Mouse (Mus musculus): ENCODE measurements around the gene Kif1a.

The Kif1a gene

DNA sequence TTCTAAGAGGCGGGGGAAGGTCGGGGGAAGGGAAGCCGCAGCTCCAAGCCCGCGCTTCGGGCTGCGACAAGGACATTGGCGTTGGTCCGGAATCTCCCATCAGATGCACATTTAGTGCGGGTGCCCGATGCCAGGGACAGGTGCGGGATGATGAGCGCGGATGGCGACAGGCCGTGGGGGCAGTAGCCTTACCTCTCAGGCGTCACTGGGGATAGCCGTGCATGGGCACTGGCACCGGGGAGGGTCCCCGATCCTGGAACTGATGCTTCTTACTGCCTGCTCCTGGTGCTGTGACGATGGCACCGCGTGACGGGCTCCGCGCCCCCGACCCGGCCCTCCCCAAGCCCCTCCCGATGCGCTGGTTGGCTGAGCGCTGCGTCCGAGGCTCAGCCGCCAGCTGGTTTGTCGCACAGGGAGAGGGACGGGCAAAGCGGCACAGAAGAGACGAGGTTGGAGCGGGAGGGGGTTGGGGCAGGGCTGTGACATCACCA, at the start of gene Kif1a:
TSS of gene Kif1a (minus strand) at position 381 of the 491 bp plus-strand sequence.
- DNase-seq = no peak

GRCm38 (mm10) chr1:93150907-93151661, 49.3 kb upstream of the Kif1a start:
- peak; percentile 52 for DNase-seq

- DNase-seq = no peak
Observed at GRCm38 (mm10) chr1:93144176-93144575, 42.4 kb upstream of the Kif1a start.

- no peak for DNase-seq
Observed at GRCm38 (mm10) chr1:93142871-93143270, 41.1 kb upstream of the Kif1a start.

- no peak for DNase-seq
Observed at GRCm38 (mm10) chr1:93139713-93140112, 38.0 kb upstream of the Kif1a start.

DNA sequence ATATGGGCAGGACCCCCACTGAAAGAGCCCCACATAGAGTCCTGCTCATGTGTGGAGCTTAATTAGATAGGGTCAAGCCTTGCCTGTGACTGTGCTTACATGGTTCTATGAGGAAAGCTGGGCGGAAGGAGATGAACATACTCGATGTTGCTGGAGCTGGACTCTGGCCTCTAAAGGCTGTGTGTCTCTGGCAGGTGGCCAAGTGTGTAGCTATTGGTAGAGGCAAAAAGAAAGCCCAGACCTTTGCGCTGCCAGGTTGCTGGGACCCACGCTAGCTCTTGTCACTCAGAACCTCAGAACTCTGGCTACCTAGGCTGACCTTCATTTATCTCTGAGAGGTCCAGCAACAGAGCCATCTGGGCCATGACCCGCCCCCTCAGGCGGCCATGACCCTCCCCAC, 36.8 kb upstream of the Kif1a start:
- DNase-seq = no peak

- DNase-seq = no peak
Observed at GRCm38 (mm10) chr1:93135036-93135526, 33.3 kb upstream of the Kif1a start, which contains the start of gene Agxt. TSS of gene Agxt (plus strand) at chr1:93135240.

- DNase-seq = peak; percentile 72
Observed at GRCm38 (mm10) chr1:93132676-93133075, 30.9 kb upstream of the Kif1a start.

DNA sequence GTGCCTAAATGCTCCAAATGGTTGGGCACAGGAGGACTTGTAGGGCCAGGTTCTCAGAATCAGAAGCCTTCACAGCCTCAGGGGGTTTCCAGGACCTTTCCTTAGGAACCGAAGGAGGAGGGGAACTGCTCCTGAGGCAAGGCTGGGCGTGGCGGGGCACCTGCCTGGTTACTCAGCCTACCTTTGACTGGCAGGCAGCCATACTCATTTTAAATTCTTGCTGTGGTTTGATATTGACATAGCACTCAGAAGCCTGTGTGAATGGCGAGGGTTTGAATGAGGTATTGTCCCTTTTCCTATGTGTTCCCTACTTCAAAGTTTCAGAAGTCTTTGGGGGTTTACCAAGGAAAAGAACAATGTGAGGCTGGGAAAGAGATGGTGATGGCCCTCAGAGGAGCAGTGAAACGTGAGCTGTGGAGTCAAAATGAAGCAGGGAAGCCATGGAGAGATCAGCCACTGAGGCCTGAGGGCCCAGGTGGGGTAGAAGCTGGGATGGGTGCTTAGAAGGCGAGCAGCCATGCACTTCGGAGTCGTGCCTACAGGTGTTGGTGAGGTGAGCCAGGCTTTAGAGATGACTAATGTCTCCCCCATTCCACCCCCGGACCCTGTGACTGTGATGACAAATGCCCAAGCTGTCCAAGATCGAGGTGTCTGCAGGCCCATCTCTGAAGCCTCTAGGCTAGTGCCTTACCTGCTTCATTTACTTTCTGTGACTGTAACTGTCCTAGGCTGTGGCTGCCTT, 28.7 kb upstream of the Kif1a start:
- peak; percentile 90 for DNase-seq

- peak; percentile 80 for DNase-seq
Observed at GRCm38 (mm10) chr1:93128710-93129349, 27.1 kb upstream of the Kif1a start.

GRCm38 (mm10) chr1:93128209-93128608, 26.5 kb upstream of the Kif1a start:
- DNase-seq = no peak

DNA sequence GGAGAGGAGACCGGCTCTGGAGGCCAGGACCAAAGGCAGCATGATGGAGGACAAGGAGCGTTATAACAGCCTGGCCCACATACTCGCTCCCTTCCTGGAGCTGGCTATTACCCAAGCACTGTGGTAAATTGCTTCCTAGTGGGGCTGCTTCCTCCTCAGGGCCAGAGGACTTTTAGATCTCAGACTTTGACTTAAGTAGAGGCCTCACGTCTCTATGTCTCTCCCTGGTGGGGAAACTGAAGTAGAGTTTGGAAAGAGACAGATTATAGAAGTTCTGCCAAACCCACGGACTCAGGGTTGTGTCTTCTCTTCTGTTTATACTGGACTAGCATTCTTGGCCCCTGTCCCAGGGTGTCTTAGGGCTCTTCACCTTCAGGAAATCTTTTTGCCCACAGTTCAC, 23.5 kb upstream of the Kif1a start:
- DNase-seq = peak; percentile 39

DNA sequence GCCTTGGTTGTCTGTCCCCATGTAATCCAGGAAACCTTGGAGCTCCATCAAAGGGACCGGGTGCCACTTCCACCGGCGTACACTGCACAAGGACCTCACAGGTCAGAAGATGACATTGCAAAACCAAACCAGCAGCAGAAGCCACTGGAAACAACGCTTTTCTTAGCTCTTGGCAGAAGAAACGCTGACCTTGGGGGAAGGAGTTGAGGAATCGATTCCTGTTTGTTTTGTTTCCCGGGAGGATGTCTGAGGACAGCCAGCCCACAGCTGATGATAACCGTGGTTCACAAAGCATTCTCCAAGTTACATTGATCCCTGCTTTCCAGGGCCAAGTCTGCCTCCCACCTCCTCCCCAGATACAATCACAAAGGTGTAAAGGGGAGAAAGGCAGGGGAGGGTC, 22.3 kb upstream of the Kif1a start:
- no peak for DNase-seq

- DNase-seq = no peak
Observed at GRCm38 (mm10) chr1:93123179-93123854, 21.6 kb upstream of the Kif1a start.

DNA sequence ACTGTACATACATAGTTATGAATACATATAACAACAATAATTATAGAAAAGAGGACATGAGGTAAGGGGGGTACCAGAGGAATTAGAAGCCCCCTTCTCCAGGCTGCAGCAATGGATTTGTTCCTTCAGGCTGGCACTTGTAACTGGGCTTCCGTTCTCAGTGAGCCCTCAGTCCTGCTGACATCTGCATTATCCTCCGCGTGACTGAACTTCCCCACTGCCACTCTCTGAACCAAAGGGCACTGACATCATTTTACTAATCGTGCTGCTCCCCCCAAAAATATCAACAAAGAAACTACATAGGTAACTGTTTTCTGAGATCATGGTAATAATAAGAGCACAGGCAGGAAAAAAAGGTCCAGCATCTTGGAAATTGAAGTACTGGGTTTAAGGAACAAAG, 17.1 kb upstream of the Kif1a start:
- DNase-seq = no peak

DNA sequence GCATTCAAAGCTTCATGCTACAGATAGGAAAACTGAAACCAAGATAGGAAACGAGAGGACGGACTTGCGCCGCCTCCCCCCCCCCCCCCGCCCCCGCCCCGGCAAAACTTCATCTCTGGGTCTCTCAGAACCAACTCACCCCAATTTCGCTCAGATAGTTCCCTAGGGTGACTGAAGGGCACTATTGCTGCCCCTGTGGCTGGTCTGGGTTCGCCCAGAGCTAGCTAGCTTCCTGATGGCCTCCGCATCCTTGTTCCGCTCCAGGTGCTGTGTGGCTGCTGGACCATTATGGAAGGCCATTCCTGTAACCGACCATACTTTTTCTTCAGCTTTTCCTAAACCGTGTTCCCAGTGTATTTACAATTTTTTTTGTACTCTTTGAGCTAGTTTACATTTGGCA, 13.7 kb upstream of the Kif1a start:
- DNase-seq = no peak

DNA sequence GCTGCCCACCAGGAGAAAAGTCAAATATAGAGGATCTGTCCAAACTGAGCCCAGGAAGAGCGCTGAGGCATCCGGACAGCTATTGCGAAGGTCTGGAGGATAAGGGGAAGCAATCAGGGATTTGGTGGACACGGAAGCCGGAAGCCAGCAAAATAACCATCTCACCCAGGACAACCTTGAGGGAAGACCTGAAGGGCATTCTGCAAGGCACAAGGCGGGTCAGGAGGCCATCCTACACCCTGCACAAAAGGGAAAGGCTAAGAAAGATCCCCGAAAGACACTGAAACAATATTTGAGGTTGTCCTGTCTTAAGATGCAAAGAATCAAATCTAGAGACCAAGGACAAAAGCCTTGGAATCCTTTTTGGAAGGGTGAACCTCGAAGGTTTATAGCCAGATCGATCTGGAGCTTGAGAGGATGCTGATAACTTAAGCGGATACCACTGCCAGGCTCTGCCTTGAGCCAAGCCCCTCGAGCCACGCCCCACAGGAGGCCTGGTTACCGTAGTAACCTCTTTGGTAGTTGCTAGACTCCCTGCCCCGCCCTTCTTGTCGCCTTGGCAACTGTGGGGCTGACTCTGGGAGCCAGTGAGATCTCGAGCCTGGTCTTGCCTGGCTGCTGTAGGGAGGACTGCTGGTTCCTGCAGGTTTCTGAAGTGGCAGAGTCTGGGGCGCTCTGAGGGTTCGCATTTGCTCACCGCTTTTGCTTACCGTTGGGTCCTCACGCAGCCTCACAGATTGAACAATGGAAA, 13.1 kb upstream of the Kif1a start:
- DNase-seq = peak; percentile 79

- DNase-seq = no peak
Observed at GRCm38 (mm10) chr1:93102700-93103099, 949 bp upstream of the Kif1a start.

- DNase-seq = no peak
Observed at GRCm38 (mm10) chr1:93100576-93101491, 917 bp downstream of the Kif1a start.

- no peak for DNase-seq
Observed at GRCm38 (mm10) chr1:93100243-93100575, 1.5 kb downstream of the Kif1a start.

DNA sequence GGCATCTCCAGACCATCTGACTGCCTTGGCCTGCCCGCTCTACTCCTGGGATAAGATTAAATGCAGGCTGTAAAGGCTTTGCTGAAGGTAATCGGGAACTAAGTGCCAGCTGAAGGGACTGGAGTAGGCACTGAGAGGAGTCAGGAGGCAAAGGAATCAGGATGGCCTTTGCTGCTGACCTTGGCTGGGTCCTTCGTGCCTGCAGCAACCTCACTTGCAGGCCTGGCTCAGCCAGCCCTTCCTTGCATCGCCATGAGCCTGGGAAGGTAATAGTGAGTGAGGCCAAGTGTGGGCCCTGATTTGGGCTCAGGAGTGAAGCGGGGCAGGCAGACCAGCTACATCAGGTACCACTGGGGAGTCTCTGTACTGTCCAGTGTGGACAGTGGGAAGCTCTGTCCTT, 2.8 kb downstream of the Kif1a start:
- DNase-seq = no peak
